Mouse (Mus musculus): ENCODE results near the gene 4931429L15Rik. TPM values are rescaled to one million over a fixed set of nuclear protein-coding genes. Genes with fewer than 3 reads are reported as not detected.
"Not testable (repeated sequence)": the region's sequence is repeated elsewhere in the genome, so short reads cannot be mapped to it uniquely, and the experiment has no call there.

4931429L15Rik gene
- total RNA-seq (2021), result not detected

DNA sequence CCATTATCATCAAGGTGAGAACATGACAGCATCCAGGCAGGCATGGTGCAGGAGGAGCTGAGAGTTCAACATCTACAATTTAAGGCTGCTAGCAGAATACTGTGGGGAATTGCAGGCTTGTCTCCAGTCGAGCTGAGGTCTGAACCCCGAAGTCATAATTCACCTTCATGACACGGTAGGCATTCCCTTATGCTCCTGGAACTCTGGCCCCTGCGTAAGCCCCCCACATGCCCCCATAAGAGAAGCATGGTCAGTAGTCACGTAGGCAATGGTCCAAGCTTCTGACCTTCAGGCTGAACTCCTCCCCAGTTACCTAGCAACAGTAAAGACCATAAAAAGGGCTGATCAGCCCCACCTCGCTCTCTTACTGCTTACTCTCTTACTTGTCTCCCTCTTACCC is at the start of gene 4931429L15Rik:
4931429L15Rik (minus strand) TSS at position 101 of the 400 bp plus-strand sequence.
- DNase-seq; intact Hi-C loops (cut with DNase I): not testable (repeated sequence)

- intact Hi-C loops (cut with DNase I), result no loop called here
- DNase-seq, result no peak
Observed at GRCm38 (mm10) chr9:46362459-46362858, 42.7 kb upstream of the 4931429L15Rik start.

DNA sequence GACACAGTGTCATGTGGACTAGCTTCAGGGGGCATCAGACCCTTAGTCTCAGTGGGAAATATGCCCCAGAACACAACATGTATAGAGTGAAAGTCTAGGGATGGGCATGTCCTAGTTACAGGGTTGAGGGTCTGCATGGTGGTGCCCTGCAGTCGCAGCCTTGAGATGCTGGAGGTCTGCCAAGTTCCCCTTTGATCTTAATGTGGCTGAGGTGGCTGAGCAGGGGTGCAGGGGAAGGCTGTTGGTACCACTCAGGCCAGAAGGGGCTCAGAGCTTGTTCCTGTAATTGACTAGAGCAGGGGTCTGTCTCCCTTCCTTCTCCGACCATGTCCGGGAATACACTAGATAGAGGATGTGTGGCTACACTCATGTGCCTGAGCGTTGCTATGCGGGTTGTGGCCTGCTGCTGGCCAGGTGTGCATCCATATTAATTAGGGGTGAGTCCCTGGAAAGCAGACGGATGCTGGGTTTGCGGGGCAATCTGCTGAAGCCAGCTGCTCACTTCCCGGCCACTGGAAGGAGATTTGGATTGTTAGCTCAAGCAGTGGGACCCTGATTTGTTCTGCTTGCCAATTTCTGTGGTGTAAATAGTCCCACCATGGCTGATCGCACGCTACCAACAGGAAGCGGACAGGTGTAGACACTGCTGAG is 41.8 kb upstream of the 4931429L15Rik start:
- no peak for DNase-seq
- intact Hi-C loops (cut with DNase I), result no loop called here

DNA sequence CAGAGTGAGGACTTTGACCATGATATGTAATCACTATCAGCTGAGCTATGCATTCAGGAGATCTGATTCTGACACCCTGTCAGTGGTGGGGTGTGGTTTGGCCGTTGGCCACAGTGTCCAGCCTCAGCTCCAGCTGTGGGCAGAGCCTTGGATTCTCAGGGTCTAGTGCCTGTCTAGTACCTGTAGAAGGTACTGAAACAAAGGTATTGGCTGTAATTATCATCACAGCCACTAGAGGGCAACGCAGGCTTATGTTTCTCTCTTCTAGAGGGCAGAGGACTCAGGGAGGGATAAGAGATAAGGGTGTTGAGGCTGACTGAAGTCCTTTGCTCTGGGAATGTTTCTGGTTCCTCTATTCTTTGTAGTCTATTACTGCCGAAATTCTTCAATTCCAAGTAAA is 34.2 kb upstream of the 4931429L15Rik start:
- DNase-seq, result peak; percentile 54
- intact Hi-C loops (cut with DNase I), result loop anchor here (10.0 kb wide), 1 partner anchor 1351 kb away; no protein-coding TSS in a partner anchor

DNA sequence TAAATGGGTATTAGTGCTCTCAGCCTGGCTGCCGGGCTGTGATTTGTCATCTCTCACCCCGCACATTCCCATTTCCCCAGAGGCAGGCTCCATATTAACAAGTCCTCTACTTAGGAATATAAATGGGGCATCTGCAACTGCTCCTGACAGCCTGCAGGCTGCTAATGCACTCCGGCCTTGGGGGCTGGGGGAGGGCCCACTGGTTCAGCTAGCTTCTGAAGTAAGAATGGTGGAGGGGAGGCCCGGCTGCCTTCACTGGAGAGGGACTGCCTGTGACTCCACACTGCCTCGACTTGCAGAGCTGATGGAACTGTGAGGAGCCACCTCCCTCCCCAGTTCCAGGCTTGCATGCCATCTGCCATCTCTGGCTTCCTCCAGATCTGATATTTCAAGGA is 33.5 kb upstream of the 4931429L15Rik start:
- intact Hi-C loops (cut with DNase I), result loop anchor here (10.0 kb wide), 1 partner anchor 1351 kb away; no protein-coding TSS in a partner anchor
- DNase-seq, result no peak

DNA sequence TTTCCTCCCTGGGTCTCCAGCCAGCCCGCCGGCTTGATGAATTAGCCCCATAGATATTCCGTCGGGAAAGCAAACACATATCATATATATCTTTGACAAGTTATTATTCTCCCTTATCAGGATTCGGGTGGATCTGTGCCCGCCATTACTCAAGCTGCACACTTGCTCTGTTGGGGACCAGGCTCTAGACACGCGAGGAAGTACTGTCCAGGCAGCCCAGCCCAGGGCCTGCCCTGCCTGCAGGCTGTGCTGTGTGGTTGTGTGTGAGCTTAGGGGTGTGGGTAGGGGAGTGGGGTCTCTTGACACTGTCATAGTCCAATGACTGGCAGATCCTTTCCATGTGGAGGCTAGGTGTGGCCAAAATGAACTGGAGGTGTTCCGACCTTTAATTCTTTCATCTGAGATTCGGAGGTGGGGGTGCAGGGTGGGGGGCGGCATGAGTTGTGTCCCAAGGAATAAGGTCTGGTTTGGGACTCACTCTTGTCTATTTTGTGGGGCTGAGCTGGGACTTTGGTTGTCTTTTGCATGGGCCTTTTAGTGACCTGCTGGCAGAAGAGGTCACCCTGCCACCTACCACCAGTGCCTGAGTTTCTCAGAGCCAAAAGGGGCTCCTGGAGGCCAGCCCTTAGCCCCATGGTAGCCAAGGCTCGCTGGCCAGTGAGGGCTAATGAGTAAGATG is 33.0 kb upstream of the 4931429L15Rik start:
- no peak for DNase-seq
- intact Hi-C loops (cut with DNase I), result loop anchor here (10.0 kb wide), 1 partner anchor 1352 kb away; no protein-coding TSS in a partner anchor

DNA sequence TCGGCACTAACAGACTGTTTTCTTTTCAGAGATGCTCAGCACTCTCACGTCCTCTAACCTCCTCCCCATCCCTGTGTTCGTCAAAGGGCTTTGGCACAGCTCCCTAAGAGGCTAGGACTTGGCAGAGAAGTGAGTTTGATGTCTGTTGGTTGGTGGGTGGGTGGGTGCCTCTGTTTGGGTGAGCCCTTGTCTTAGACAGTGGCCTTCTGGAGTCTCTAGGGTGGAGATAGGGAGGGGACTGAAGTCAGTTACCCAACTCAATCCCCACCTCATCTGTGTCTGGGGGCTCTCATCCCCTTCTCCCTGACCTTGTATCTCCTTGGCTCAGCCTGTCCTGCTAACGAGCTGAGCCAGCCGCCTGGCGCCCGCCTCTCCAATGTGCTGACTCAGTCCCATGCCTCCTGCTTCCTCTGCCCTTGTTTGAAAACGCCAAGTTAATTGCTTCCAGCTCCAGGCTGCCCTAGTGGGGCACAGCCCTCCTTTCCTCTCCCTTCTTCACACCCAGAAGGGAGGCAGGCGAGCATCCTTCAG is 30.7 kb upstream of the 4931429L15Rik start:
- DNase-seq, result peak; percentile 62
- intact Hi-C loops (cut with DNase I), result loop anchor here (10.0 kb wide), 1 partner anchor 1354 kb away; no protein-coding TSS in a partner anchor

GRCm38 (mm10) chr9:46345887-46346665 is 26.3 kb upstream of the 4931429L15Rik start:
- intact Hi-C loops (cut with DNase I), result no loop called here
- no peak for DNase-seq

GRCm38 (mm10) chr9:46339051-46339652 is 19.4 kb upstream of the 4931429L15Rik start:
- intact Hi-C loops (cut with DNase I), result no loop called here

GRCm38 (mm10) chr9:46338384-46338783 is 18.6 kb upstream of the 4931429L15Rik start:
- intact Hi-C loops (cut with DNase I), result no loop called here
- no peak for DNase-seq

More at GRCm38 (mm10) chr9:46339051-46339652, 19.4 kb upstream of the 4931429L15Rik start:
- DNase-seq, result no peak

GRCm38 (mm10) chr9:46337852-46338291 is 18.1 kb upstream of the 4931429L15Rik start:
- intact Hi-C loops (cut with DNase I), result no loop called here
- DNase-seq, result peak; percentile 83

- DNase-seq, result no peak
- intact Hi-C loops (cut with DNase I), result no loop called here
Observed at GRCm38 (mm10) chr9:46337331-46337730, 17.5 kb upstream of the 4931429L15Rik start.

DNA sequence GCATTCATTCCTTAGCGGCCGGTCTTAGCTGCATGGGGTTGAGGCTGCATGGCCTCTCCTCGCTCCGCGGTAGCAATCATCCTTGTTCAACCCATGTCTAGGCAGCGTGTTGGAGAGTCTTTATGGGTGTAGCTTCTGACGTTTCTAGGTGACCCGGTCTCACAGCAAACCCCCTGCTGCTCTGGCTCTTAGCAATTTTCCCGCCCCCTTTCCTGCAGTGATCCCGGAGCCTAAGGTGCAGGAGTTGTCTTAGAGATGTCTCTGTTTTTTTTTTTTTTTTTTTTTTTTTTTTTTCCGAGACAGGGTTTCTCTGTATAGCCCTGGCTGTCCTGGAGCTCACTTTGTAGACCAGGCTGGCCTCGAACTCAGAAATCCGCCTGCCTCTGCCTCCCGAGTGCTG is 16.5 kb upstream of the 4931429L15Rik start:
- DNase-seq; intact Hi-C loops (cut with DNase I): not testable (repeated sequence)

DNA sequence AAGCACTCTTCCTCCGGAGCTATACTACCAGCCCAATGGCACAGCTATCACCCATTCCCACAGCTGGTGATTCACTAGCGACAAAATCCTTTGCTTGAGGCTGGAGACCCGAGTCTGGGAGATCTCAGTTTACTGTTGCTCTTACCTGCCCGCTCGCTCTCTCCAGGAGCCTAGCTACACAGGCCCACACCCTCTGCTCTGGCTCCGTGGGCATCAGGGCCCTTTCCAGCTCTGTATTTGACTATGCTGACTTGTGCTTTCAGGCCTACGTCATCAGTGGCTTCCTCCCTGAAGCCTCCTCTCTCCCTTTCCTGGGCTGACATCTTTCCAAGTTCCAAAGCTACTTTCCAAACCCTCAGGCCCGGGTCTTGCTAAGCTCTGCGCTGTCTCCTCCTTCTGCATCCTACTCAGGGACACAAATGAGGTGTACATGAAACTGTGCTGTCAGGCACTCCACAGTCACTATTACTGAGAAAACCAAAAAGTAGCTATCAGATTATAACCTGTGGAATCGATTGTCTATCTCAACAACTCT is 15.7 kb upstream of the 4931429L15Rik start:
- no peak for DNase-seq
- intact Hi-C loops (cut with DNase I), result no loop called here

GRCm38 (mm10) chr9:46334471-46335025 is 14.8 kb upstream of the 4931429L15Rik start:
- intact Hi-C loops (cut with DNase I), result no loop called here
- no peak for DNase-seq

- DNase-seq, result no peak
- intact Hi-C loops (cut with DNase I), result no loop called here
Observed at GRCm38 (mm10) chr9:46331301-46331700, 11.5 kb upstream of the 4931429L15Rik start.

- intact Hi-C loops (cut with DNase I), result no loop called here
- no peak for DNase-seq
Observed at GRCm38 (mm10) chr9:46330586-46330895, 10.8 kb upstream of the 4931429L15Rik start.

DNA sequence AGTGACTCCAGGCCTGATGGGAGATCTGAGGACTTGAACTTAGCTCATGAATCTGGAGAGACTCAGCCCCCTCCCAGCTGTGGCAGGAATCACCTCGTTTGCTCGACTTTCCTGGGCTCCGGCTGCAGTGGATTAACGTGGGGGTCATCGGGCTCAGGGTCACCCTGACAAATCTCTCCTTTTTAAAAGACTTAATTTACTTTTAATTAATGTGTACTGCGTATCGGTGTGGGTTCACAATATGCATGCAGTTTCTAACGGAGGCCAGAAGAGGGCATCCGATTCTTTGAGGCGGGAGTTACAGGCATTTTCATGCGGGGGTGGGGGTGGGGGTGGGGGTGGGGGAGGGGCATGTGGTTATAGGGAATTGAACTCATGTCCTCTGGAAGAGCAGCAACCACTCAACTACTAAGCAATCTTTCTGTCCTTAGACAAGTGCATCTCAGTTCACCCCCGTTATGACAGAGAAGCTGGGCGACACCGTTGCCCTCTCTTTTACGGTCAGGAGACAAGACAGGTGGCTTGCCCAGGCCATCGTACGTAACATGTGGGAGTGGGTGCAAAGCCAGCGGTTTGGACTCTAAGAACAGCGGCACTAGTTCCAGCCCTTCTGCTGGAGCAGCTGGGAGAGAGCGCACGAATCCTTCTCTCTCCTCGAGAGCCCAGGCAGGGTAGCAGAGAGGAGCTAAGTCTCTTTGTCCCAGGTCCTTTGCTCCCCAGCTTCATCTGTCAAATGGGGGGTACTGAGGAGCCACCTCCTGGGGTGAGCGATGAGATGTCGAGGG is 10.2 kb upstream of the 4931429L15Rik start:
- DNase-seq, result no peak
- intact Hi-C loops (cut with DNase I), result no loop called here

GRCm38 (mm10) chr9:46329250-46329648 is 9.5 kb upstream of the 4931429L15Rik start:
- intact Hi-C loops (cut with DNase I), result no loop called here
- DNase-seq, result no peak

Measured in left cerebral cortex, postnatal 4 days (tissue).